Mouse (Mus musculus) Patski (cell line): Measurements from ENCODE around the gene Opa3. TPM values are rescaled to one million over a fixed set of nuclear protein-coding genes. Genes with fewer than 3 reads are reported as not detected.

ENCODE experiments used
- ATAC-seq: fragments of 100-300 bp; one replicate; pipeline ENCODE4 v1.8.0; 2021
- CTCF ChIA-PET: fragments of 350-600 bp; sonication (Branson Sonifier 250); formaldehyde crosslinking; loops from one replicate; lab custom pipeline; 2022; ENCODE audit warnings: inconsistent platforms; lab: Charles Lee
- POLR2A ChIA-PET: fragments of 350-600 bp; sonication (Branson Sonifier 250); formaldehyde crosslinking; loops from one replicate; lab custom pipeline; 2022; ENCODE audit warnings: antibody characterized with exemption, inconsistent platforms; lab: Charles Lee
- DNase-seq: peaks from one replicate; pipeline ENCODE4 v3.0.0-alpha.2; 2011; ENCODE audit warnings: low read depth, low spot score
- H3K27me3 ChIP-seq: fragments of 371-371 bp; one replicate; pipeline ENCODE4 v1.5.1; 2021
- CTCF ChIP-seq: fragments of 100-300 bp; IDR thresholded peaks from one replicate; pipeline ENCODE4 v1.5.1; 2021
- in situ Hi-C: fragments of 300-500 bp; cut with MboI; formaldehyde crosslinking; loops from 3 replicates; pipeline ENCODE4 v1.11.1; 2018; ENCODE audit warnings: low pct_unique_long_range_greater_than_20kb, mixed read lengths
- polyA plus RNA-seq: library from polyadenylated mRNA; unstranded; gene quantifications from one replicate; pipeline ENCODE4 v1.2.3, GENCODE M21; 2021

The Opa3 gene
- polyA plus RNA-seq, 1 experiment from 2014 or later = 39.2 TPM

DNA sequence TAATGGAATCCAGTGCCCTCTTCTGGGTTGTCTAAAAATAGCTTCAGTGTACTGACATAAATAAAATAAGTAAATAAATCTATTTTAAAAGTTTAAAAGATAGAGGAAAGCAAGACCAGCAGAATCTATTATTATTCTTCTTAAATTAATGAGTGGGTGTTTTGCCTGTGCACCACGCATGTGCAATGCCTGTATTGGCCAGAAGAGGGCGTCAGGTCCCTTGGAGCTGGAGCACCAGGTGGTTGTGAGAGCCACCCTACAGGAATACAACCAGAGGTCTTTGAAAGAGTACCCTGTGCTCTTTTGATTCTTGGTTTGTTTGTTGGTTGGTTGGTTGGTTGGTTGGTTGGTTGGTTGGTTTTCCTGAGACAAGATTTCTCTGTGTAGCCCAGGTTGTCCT lies 30.1 kb upstream of the Opa3 start:
- in situ Hi-C loops = no loop called here

DNA sequence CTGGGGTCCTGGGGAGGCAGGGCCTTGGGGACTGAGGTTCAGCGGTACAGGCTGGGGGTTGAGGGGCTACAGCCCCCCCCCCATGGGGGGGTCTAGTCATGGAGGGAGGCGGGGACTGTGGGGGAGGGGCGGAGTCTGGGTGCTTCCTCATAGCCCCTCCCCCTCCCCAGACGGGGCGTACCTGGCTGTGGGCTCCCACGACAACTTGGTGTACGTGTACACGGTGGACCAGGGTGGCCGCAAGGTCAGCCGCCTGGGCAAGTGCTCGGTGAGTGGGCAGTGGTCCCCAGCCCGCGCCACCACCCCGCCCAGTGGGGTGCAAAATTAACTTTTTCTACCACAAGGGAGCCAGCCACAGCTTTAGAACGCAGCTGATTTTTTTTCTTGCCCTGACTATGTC lies 26.5 kb upstream of the Opa3 start:
- DNase-seq (no peak), ATAC-seq (no peak)
- no peaks in the 10 kb centered on the region for H3K27me3 ChIP-seq
- in situ Hi-C loops = no loop called here
- no peak for TF ChIP-seq CTCF
- ChIA-PET CTCF (no interaction called here), POLR2A (interaction anchor here (0.7 kb wide), 1 partner anchor 46 kb away, joined by 4 read pairs; no protein-coding TSS in a partner anchor)

More for the DNA sequence above, 30.1 kb upstream of the Opa3 start:
- peak; percentile 67 for TF ChIP-seq CTCF
- H3K27me3 ChIP-seq = no peaks in the 10 kb centered on the region
- POLR2A ChIA-PET = no interaction called here
- CTCF ChIA-PET = interaction anchor here (1.2 to 4.4 kb wide), 8 partner anchors 11 to 83 kb away, joined by 3 to 25 read pairs (median 4); no protein-coding TSS in a partner anchor
- ATAC-seq (no peak), DNase-seq (no peak)

DNA sequence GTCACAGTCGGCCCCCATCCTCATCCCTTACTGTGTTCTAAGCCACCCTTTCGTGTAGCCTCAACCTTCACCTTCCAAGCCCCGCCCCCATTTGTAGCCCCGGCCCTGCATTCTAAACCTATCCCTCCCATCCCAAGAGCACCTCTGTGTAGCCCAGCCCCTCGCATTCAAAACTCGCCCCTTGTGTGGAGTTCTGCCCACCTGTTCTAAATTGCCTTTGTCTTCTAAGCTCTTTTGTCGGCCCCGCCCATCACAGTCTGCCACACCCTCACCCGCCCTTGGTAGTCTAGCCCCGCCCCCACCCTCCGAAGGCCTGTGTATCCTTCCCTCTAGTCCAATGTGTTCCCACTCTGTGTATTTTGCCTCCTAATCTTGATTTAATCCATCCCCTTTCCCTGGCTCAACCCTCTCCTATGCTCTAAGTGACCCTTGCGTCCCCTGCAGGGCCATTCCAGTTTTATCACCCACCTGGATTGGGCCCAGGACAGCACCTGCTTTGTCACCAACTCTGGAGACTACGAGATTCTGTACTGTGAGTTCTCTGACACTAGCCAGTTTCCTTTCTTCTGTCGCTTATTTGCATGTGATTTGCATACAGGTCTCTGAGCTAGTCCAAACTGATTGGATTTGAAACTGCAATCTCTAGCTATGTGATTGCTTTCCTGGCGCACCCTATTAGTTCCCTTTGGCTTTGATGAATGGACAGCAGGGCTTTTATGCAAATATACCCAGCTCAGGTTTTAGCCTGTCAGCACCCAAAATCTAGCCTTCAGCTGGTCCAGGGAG lies 25.9 kb upstream of the Opa3 start:
- in situ Hi-C loops = no loop called here
- POLR2A ChIA-PET = no interaction called here

GRCm38 (mm10) chr7:19208201-19208910 lies 19.8 kb upstream of the Opa3 start:
- CTCF ChIA-PET = interaction anchor here (1.2 to 3.4 kb wide), 8 partner anchors 9 to 53 kb away, joined by 3 to 30 read pairs (median 7); no protein-coding TSS in a partner anchor
- DNase-seq (no peak), ATAC-seq (no peak)
- H3K27me3 ChIP-seq = no peaks in the 10 kb centered on the region
- in situ Hi-C loops = loop anchor here (5.0 kb wide), 1 partner anchor 41 kb away; the partner anchor contains the start of gene Gipr
- POLR2A ChIA-PET = no interaction called here
- no peak for TF ChIP-seq CTCF

More for the DNA sequence above, 25.9 kb upstream of the Opa3 start:
- TF ChIP-seq CTCF = no peak
- DNase-seq = no peak
- no peak for ATAC-seq
- CTCF ChIA-PET = interaction anchor here (0.9 to 2.0 kb wide), 4 partner anchors 18 to 37 kb away, joined by 3 to 10 read pairs (median 4); no protein-coding TSS in a partner anchor
- no peaks in the 10 kb centered on the region for H3K27me3 ChIP-seq

DNA sequence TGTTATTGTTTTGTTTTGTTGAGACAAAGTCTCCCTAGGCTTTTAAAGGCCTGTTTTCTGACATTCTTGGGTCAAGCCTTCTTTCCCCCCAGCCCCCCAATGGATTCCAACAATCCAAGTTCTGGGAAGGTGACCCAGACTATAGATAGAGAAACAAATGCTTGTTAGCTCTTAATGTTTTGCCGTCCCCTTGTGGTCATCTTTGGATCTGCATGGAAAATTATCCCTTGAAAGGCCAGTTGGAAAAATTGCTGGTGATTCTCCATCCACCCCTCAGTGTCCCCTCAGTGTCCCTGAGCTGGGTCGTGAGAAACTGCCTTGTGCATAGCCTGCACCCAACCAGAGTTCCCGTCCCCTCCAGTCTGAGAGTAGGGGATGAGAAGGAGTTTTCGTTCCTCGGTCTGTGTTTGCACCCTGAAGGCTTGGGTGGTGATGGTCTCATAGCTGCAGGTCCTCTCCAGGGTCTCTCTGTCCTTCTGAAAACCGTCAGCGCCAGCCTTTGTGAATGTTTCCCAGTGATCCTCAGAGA lies 19.1 kb upstream of the Opa3 start:
- POLR2A ChIA-PET = interaction anchor here (0.7 kb wide), 1 partner anchor 31 kb away, joined by 6 read pairs; no protein-coding TSS in a partner anchor
- DNase-seq = no peak

GRCm38 (mm10) chr7:19209494-19209893 lies 18.6 kb upstream of the Opa3 start:
- TF ChIP-seq CTCF = no peak
- ATAC-seq (no peak), DNase-seq (no peak)
- CTCF ChIA-PET = interaction anchor here (0.7 to 3.4 kb wide), 11 partner anchors 10 to 135 kb away, joined by 3 to 30 read pairs (median 5); partner anchors contain the start of gene Ercc1
- in situ Hi-C loops = loop anchor here (5.0 kb wide), 1 partner anchor 42 kb away; the partner anchor contains the start of gene Gipr
- H3K27me3 ChIP-seq = no peaks in the 10 kb centered on the region
- POLR2A ChIA-PET = interaction anchor here (0.7 kb wide), 1 partner anchor 31 kb away, joined by 6 read pairs; no protein-coding TSS in a partner anchor

More for the DNA sequence above, 19.1 kb upstream of the Opa3 start:
- in situ Hi-C loops = loop anchor here (5.0 kb wide), 1 partner anchor 42 kb away; the partner anchor contains the start of gene Gipr
- CTCF ChIA-PET = interaction anchor here (0.7 to 3.4 kb wide), 11 partner anchors 10 to 135 kb away, joined by 3 to 30 read pairs (median 5); partner anchors contain the start of gene Ercc1
- ATAC-seq = no peak
- no peaks in the 10 kb centered on the region for H3K27me3 ChIP-seq
- TF ChIP-seq CTCF = peak; percentile 74

- ATAC-seq (no peak), DNase-seq (no peak)
- ChIA-PET POLR2A (no interaction called here), CTCF (interaction anchor here (1.0 to 3.4 kb wide), 10 partner anchors 10 to 134 kb away, joined by 3 to 30 read pairs (median 6); partner anchors contain the start of gene Ercc1)
- peak; percentile 49 for TF ChIP-seq CTCF
- H3K27me3 ChIP-seq = no peaks in the 10 kb centered on the region
- in situ Hi-C loops = no loop called here
These were observed 18.1 kb upstream of the Opa3 start for GRCm38 (mm10) chr7:19210010-19210409.

DNA sequence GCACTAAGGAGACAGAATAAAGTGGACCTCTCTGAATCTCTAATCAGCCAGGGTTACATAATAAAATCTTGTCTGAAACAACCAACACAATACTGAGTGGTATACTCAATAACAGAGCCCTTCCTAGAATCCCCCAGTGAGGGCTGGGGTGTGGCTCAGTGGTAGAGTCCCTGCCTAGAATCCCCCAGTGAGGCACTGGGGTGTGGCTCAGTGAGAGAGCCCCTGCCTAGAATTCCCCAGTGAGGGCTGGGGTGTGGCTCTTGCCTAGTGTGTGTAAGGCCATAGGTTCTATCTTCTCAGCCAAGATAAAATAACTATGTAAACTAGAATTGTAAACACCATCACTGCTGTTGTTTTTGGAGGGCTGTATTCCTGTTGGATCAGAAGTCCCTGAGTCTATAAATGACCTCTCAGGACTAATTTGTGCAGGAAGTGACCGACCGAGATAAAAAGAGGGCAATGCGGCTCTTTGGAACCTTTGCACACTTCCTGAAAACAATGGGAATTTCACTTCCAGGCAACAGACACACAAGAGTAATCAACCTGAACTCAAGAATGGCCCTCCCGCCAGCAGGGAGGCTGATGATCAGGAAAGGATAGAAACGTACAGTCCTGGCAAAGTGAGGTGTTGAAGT lies 17.0 kb upstream of the Opa3 start:
- ATAC-seq (no peak), DNase-seq (no peak)
- in situ Hi-C loops = no loop called here
- TF ChIP-seq CTCF = no peak
- POLR2A ChIA-PET = no interaction called here
- CTCF ChIA-PET = no interaction called here
- no peaks in the 10 kb centered on the region for H3K27me3 ChIP-seq

GRCm38 (mm10) chr7:19211996-19212755 lies 16.0 kb upstream of the Opa3 start, which contains the start of gene Gpr4:
Gpr4 (plus strand) TSS chr7:19212538.
- no peak for TF ChIP-seq CTCF
- ChIA-PET CTCF (no interaction called here), POLR2A (no interaction called here)
- H3K27me3 ChIP-seq = no peaks in the 10 kb centered on the region
- in situ Hi-C loops = no loop called here
- ATAC-seq = no peak
- DNase-seq = no peak
